Mouse (Mus musculus): Measurements from ENCODE around the gene Tspan17.

DNA sequence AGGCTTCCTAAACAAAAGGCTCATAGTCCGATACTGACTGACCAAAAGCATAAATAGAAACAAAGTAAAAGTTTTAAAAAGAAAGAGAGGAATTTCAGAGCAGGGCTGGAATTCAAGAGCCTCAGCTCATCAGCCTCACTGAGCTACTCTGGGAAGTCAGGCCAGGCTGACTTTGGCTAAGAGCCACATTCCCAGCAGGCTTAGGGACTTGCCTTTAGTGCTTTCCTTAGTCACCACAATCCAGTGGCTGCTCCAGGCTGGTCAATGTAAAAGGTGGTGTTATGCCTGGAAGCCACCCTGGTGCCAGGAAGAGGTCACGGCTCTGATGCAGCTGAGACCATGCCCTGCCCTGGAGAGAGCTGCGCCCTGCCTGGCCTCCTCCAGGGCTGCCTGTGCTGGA is 8.6 kb upstream of the Tspan17 start:
- TF ChIP-seq CTCF (IDR thresholded peaks at IDR 0.05; ENCODE audit: low read depth) (no peak), EP300 (optimal IDR thresholded peaks at IDR 0.05) (no peak)
